Mouse (Mus musculus) CD4-positive, CD25-positive, alpha-beta regulatory T cell, adult 4 months (primary cell): ENCODE measurements around the gene Spink4. TPM values are rescaled to one million over a fixed set of nuclear protein-coding genes. Genes with fewer than 3 reads are reported as not detected.
"Not testable (repeated sequence)": the region's sequence is repeated elsewhere in the genome, so short reads cannot be mapped to it uniquely, and the experiment has no call there.

Experiments
- ATAC-seq: one replicate; pipeline ENCODE4 v1.8.0; 2017
- polyA plus RNA-seq, 2 experiments: library from polyadenylated mRNA; unstranded; fragments of 100-300 nt; shearing (Covaris generic); gene quantifications; one replicate each; pipeline ENCODE4 v1.2.1; 2017

Gene Spink4
- polyA plus RNA-seq, 2 experiments from 2014 or later = not detected

- ATAC-seq = peak; percentile 79
These were observed 13.6 kb upstream of the Spink4 start for GRCm38 (mm10) chr4:40906298-40906697.

- ATAC-seq = no peak
These were observed 11.4 kb upstream of the Spink4 start for GRCm38 (mm10) chr4:40908261-40908969.

- ATAC-seq = no peak
These were observed 5.5 kb upstream of the Spink4 start for GRCm38 (mm10) chr4:40914287-40914867.

- no peak for ATAC-seq
These were observed 3.9 kb upstream of the Spink4 start for GRCm38 (mm10) chr4:40915947-40916346.

- ATAC-seq = no peak
These were observed 3.2 kb upstream of the Spink4 start for GRCm38 (mm10) chr4:40916592-40917155.

- ATAC-seq = no peak
These were observed 724 bp downstream of the Spink4 start for GRCm38 (mm10) chr4:40920576-40920975.

GRCm38 (mm10) chr4:40921288-40921687 lies 1.4 kb downstream of the Spink4 start:
- ATAC-seq = no peak

GRCm38 (mm10) chr4:40923087-40923651 lies 3.3 kb downstream of the Spink4 start:
- no peak for ATAC-seq

- no peak for ATAC-seq
These were observed 5.7 kb downstream of the Spink4 start for GRCm38 (mm10) chr4:40925568-40925967.

- no peak for ATAC-seq
These were observed 9.2 kb downstream of the Spink4 start for GRCm38 (mm10) chr4:40929046-40929445.

GRCm38 (mm10) chr4:40933694-40934093 lies 13.8 kb downstream of the Spink4 start:
- ATAC-seq = no peak

GRCm38 (mm10) chr4:40934369-40934768 lies 14.5 kb downstream of the Spink4 start:
- ATAC-seq = not testable (repeated sequence)

- no peak for ATAC-seq
These were observed 16.5 kb downstream of the Spink4 start for GRCm38 (mm10) chr4:40936175-40936839.

- ATAC-seq = no peak
These were observed 18.9 kb downstream of the Spink4 start for GRCm38 (mm10) chr4:40938793-40939192.

- no peak for ATAC-seq
These were observed 23.8 kb downstream of the Spink4 start for GRCm38 (mm10) chr4:40943651-40944050.

- ATAC-seq = no peak
These were observed 26.8 kb downstream of the Spink4 start for GRCm38 (mm10) chr4:40946516-40947121.

GRCm38 (mm10) chr4:40947565-40948159 lies 27.8 kb downstream of the Spink4 start:
- ATAC-seq = peak; percentile 38

- ATAC-seq = peak; percentile 96
These were observed 28.4 kb downstream of the Spink4 start, which contains the start of the genes Bag1 and Chmp5 for GRCm38 (mm10) chr4:40948160-40948708. Gene Bag1, minus strand, starts transcription at chr4:40948294. Gene Chmp5, plus strand, starts transcription at chr4:40948407.

- peak; percentile 29 for ATAC-seq
These were observed 33.7 kb downstream of the Spink4 start for GRCm38 (mm10) chr4:40953521-40953920.

GRCm38 (mm10) chr4:40955942-40956341 lies 36.1 kb downstream of the Spink4 start:
- ATAC-seq = no peak

- no peak for ATAC-seq
These were observed 43.7 kb downstream of the Spink4 start for GRCm38 (mm10) chr4:40963536-40963935.

GRCm38 (mm10) chr4:40969161-40969560 lies 49.3 kb downstream of the Spink4 start:
- no peak for ATAC-seq
